Mouse (Mus musculus): ENCODE results near the gene Muc3.

DNA sequence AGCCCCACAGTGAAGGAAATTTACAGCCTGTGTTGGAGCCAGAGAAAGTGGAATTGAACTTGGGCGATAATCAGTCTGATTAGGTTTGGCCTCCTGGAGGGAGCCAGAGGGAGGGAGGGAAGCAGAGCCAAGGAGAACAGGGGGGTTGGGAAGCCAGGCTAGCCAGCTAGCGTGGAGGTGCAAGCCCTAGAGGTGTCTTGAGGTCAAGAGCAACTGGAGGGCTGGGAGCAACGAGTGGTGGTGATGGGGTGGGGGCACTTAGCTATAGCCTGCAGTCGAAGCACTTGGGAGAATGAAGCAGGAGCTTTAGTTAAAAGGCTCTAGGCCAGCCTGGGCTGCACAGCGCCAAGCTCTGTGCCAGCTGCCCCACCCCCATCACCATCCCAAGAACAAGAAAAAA lies 19.8 kb downstream of the Muc3 start:
- TF ChIP-seq POLR2A (IDR thresholded peaks at IDR 0.05; ENCODE audit: borderline replicate concordance, extremely low read depth, low read depth, low read length) (no peak), CTCF (IDR thresholded peaks at IDR 0.05; ENCODE audit: insufficient read depth, low read length) (no peak)
